Mouse (Mus musculus) heart, adult 2 months (tissue): ENCODE measurements around the gene Rae1. TPM values are rescaled to one million over a fixed set of nuclear protein-coding genes. Genes with fewer than 3 reads are reported as not detected.

Source experiments
- DNase-seq, 2 experiments: peaks; one replicate each; pipeline ENCODE4 v3.0.0; 2021
- H3K27ac ChIP-seq: fragments of 200-600 bp; 2 replicates; pipeline ENCODE4 v1.8.1; 2022
- H3K27me3 ChIP-seq: fragments of 200-500 bp; 2 replicates; pipeline ENCODE4 v1.6.1; 2012; ENCODE audit warnings: mild to moderate bottlenecking, low read length, inconsistent platforms, mixed read lengths; ENCODE audit not compliant: control insufficient read depth, insufficient read depth
- H3K36me3 ChIP-seq: fragments of 200-500 bp; 2 replicates; pipeline ENCODE4 v1.6.1; 2012; ENCODE audit warnings: low read length, inconsistent platforms; ENCODE audit not compliant: control insufficient read depth, insufficient read depth
- H3K4me1 ChIP-seq: fragments of 200-500 bp; 2 replicates; pipeline ENCODE4 v1.6.1; 2011; ENCODE audit warnings: low read length; ENCODE audit not compliant: control insufficient read depth, insufficient read depth
- H3K4me3 ChIP-seq: fragments of 200-600 bp; 2 replicates; pipeline ENCODE4 v1.8.1; 2022
- H3K79me2 ChIP-seq: fragments of 200-500 bp; replicated peaks from 2 replicates; pipeline ENCODE4 v1.6.1; 2012; ENCODE audit warnings: mild to moderate bottlenecking, inconsistent platforms, low read length, moderate library complexity, mixed read lengths; ENCODE audit not compliant: control insufficient read depth, insufficient read depth
- H3K9ac ChIP-seq: fragments of 200-500 bp; 2 replicates; pipeline ENCODE4 v1.6.1; 2012; ENCODE audit warnings: low read depth, mild to moderate bottlenecking, control low read depth, inconsistent platforms, low read length, mixed read lengths
- CTCF ChIP-seq: fragments of 200-600 bp; IDR thresholded peaks from 2 replicates; pipeline ENCODE4 v1.8.1; 2022; ENCODE audit warnings: antibody characterized with exemption, mild to moderate bottlenecking, moderate library complexity
- EP300 ChIP-seq: fragments of 200-500 bp; IDR thresholded peaks from 2 replicates; pipeline ENCODE4 v1.6.1; 2011; ENCODE audit warnings: low read depth, low read length, control low read depth; ENCODE audit not compliant: insufficient read depth
- POLR2A ChIP-seq: fragments of 200-500 bp; IDR thresholded peaks from 2 replicates; pipeline ENCODE4 v1.6.1; 2011; ENCODE audit warnings: mild to moderate bottlenecking, low read depth, low read length, control low read depth; ENCODE audit not compliant: insufficient read depth
- WGBS: fragments of 180-500 bp; shearing (Covaris S2); methylation state at CpG from one replicate; pipeline ENCODE4 v1.1.7; 2018; 5-methylcytosine and 5-hydroxymethylcytosine counted together
- intact Hi-C: fragments of 180-260 bp; cut with DNase I; formaldehyde crosslinking; loops from one replicate; pipeline ENCODE4 v1.15.1; 2025
- polyA plus RNA-seq: library from polyadenylated mRNA; depleted of rRNA; stranded (reverse); fragments of >200 nt; gene quantifications from 2 replicates; pipeline ENCODE4 v1.2.3, GENCODE M21; 2012
- total RNA-seq, 2 experiments: library from RNA; stranded (reverse); gene quantifications; 2 replicates each; pipeline ENCODE4 v1.2.3; 2021

The Rae1 gene
- total and polyA plus RNA-seq, 3 experiments = 22.8 to 27.8 (median 23.0) TPM

DNA sequence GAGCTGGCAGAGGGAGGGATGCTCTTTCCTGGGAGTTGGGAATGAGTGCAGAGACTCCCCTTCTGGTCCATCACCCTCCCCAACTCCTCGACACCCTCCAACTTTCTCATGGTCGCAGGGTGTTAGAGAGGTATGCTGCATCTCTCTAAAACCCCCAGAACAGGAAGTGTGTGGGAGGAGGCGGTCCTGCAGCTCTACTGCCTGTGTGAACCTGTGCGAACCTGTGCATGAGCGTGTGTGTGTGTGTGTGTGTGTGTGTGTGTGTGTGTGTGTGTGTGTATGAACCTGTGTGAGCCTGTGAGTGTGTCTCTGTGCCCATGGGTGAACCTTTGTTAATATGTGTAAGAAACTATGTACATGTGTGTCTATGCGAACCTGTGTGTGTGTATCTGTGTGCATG is 53.9 kb downstream of the Rae1 start:
- intact Hi-C loops = no loop called here
- H3K4me1 ChIP-seq = no peaks in the 10 kb centered on the region; the same call in 1 of the 2 replicates
- no peaks in the 10 kb centered on the region for H3K36me3 ChIP-seq
- TF ChIP-seq CTCF (no peak), EP300 (no peak), POLR2A (no peak)
- H3K79me2 ChIP-seq = no peaks in the 10 kb centered on the region
- no peak overlapping the region for H3K4me3 ChIP-seq
- no peak overlapping the region for H3K27ac ChIP-seq
- no peak overlapping the region for H3K9ac ChIP-seq
- WGBS = 64% methylated on average over 6 of the region's 6 CpGs
- H3K27me3 ChIP-seq = no peaks in the 10 kb centered on the region
- no peak for DNase-seq

DNA sequence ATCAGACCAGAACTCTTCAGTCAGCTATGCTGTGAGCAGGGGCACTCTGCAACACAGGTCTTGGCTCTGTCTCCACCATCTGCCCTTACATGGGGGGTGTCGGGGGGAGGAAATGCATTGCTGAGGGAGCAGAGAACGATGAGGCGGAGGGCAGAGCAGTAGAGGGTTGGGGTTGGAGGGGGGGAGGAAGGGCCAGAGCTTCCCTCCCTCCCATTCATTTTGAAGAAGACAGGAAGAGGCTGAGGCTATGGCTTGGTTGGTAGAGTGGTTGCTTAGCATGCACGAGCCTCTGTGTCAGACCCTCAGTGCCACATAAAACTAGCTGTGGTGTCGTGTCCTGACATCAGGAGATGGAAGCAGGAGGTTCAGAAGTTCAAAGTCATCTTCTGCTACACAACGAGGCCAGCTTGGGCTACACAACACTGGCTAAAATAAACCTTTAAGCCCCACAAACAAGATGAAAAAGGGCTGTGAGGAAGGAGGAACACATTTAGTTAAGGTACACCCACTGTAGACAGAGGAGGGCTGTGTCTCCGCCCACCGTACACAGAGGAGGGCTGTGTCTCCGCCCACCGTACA is 56.5 kb downstream of the Rae1 start:
- Histone ChIP-seq H3K9ac (no peak overlapping the region), H3K79me2 (no peaks in the 10 kb centered on the region), H3K27ac (no peak overlapping the region), H3K36me3 (no peaks in the 10 kb centered on the region), H3K4me3 (no peak overlapping the region), H3K27me3 (no peaks in the 10 kb centered on the region), H3K4me1 (no peaks in the 10 kb centered on the region; the same call in 1 of the 2 replicates)
- intact Hi-C loops = no loop called here
- WGBS = 64% methylated on average over 10 of the region's 10 CpGs
- DNase-seq = no peak
- TF ChIP-seq POLR2A (no peak), EP300 (no peak), CTCF (no peak)

DNA sequence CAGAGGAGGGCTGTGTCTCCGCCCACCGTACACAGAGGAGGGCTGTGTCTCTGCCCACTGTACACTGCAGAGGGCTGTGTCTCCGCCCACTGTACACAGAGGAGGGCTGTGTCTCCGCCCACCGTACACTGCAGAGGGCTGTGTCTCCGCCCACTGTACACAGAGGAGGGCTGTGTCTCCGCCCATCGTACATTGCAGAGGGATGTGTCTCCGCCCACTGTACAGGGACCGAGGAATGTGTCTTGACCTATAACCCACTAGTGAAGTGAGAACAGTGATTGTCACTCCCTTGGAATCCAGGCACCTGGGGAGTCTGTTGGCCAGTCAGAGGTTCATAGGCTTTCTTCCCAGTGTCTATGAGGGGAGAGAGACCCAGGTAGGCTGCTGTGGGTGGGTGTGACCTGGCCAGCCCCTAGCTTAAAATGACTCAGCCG is 57.0 kb downstream of the Rae1 start:
- DNase-seq = no peak
- H3K4me1 ChIP-seq = no peaks in the 10 kb centered on the region; the same call in 1 of the 2 replicates

DNA sequence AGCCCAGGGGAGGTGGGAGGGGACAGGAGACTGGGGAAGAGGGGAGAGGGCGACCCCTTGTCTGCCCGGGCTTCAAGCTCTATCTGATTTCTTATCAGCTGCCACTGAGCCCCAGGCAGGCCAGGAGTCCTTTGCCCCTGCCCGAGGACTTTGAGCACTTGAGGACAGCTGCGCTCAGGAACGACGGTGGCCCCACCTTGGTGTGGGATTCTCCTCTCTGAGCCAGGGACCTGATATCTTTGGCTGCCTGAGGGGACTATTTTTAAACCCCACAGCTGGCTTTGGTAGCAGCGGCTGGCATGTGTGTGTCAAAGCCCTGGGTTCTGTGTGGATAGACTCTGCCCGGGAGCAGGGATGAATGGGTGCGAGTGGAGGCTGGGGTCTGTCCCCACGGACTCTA is 57.7 kb downstream of the Rae1 start:
- no peaks in the 10 kb centered on the region; the same call in 1 of the 2 replicates for H3K4me1 ChIP-seq
- H3K27ac ChIP-seq = peak overlapping the region; percentile 69

More for the DNA sequence above, 57.0 kb downstream of the Rae1 start:
- Histone ChIP-seq H3K9ac (no peak overlapping the region), H3K27me3 (no peaks in the 10 kb centered on the region), H3K36me3 (no peaks in the 10 kb centered on the region), H3K79me2 (no peaks in the 10 kb centered on the region), H3K4me3 (no peak overlapping the region), H3K27ac (no peak overlapping the region)
- 69% methylated on average over 11 of the region's 11 CpGs for WGBS
- intact Hi-C loops = no loop called here
- TF ChIP-seq EP300 (no peak), CTCF (no peak), POLR2A (no peak)

GRCm38 (mm10) chr2:173058263-173058662 is 58.3 kb downstream of the Rae1 start:
- Histone ChIP-seq H3K36me3 (no peaks in the 10 kb centered on the region), H3K27me3 (no peaks in the 10 kb centered on the region), H3K4me1 (no peaks in the 10 kb centered on the region; the same call in 1 of the 2 replicates), H3K27ac (no peak overlapping the region; the same call in 1 of the 2 replicates), H3K9ac (no peak overlapping the region), H3K4me3 (no peak overlapping the region), H3K79me2 (no peaks in the 10 kb centered on the region)
- intact Hi-C loops = no loop called here
- DNase-seq = no peak
- no peak for TF ChIP-seq POLR2A
- no peak for TF ChIP-seq EP300
- no peak for TF ChIP-seq CTCF
- 37% methylated on average over 11 of the region's 11 CpGs for WGBS

More for the DNA sequence above, 57.7 kb downstream of the Rae1 start:
- TF ChIP-seq CTCF (no peak), POLR2A (no peak; the same call in 1 of the 2 replicates), EP300 (no peak)
- peak in 1 of 2 experiments; percentile 65 for DNase-seq
- no peaks in the 10 kb centered on the region for H3K36me3 ChIP-seq
- H3K27me3 ChIP-seq = no peaks in the 10 kb centered on the region
- 30% methylated on average over 10 of the region's 10 CpGs for WGBS
- no peak overlapping the region for H3K4me3 ChIP-seq
- peak overlapping the region; percentile 9; the same call in 1 of the 2 replicates for H3K9ac ChIP-seq
- H3K79me2 ChIP-seq = no peaks in the 10 kb centered on the region
- intact Hi-C loops = no loop called here

DNA sequence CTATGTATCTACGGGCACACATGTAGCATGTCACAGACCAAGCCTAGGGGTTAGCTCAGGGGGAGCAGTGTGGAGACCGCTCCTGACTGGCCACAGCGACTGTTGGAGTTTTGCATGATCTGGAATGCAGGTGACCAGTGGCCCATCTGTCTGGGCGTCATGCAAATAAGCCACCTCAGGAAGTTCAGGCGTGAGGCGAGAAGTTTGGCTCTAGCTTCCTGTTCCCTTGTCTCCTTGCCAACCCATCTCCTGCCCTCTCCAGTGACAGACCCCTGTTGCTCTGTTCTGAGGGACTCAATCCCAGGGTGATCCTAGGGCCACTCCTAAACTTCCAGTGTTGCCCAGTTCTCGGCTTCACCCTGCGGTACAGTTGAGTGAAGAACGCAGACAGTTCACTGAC is 60.5 kb downstream of the Rae1 start:
- Histone ChIP-seq H3K9ac (no peak overlapping the region), H3K27ac (no peak overlapping the region)
- WGBS = 53% methylated on average over 9 of the region's 9 CpGs

More for the DNA sequence above, 60.5 kb downstream of the Rae1 start:
- Histone ChIP-seq H3K36me3 (no peaks in the 10 kb centered on the region), H3K4me3 (no peak overlapping the region), H3K79me2 (no peaks in the 10 kb centered on the region), H3K27me3 (no peaks in the 10 kb centered on the region), H3K4me1 (no peaks in the 10 kb centered on the region)
- intact Hi-C loops = no loop called here
- TF ChIP-seq CTCF (no peak), EP300 (no peak), POLR2A (no peak)
- no peak for DNase-seq
